Mouse (Mus musculus) intestine, embryonic 14.5 days (tissue): ENCODE results near the gene Nacc2. TPM values are rescaled to one million over a fixed set of nuclear protein-coding genes. Genes with fewer than 3 reads are reported as not detected.

Experiments used
- ATAC-seq: fragments of 200-750 bp; cut with Nextera tagmentation; replicated peaks from 2 replicates; pipeline ENCODE4 v1.8.0; 2017; ENCODE audit warnings: low read depth, moderate number of reproducible peaks, moderate TSS enrichment, moderate library complexity; ENCODE audit not compliant: low FRiP score, low TSS enrichment
- DNase-seq: peaks from one replicate; pipeline ENCODE4 v3.0.0-alpha.2; 2018; ENCODE audit warnings: low spot score
- H3K27ac ChIP-seq: fragments of 300-500 bp; sonication (generic); 2 replicates; pipeline ENCODE4 v1.5.1; 2014; ENCODE audit warnings: low read depth, mild to moderate bottlenecking, control low read depth
- H3K27me3 ChIP-seq: fragments of 300-500 bp; sonication (generic); replicated peaks from 2 replicates; pipeline ENCODE4 v1.6.1; 2014; ENCODE audit warnings: low read length, control low read depth; ENCODE audit not compliant: control insufficient read depth, insufficient read depth
- H3K36me3 ChIP-seq: fragments of 300-500 bp; sonication (generic); 2 replicates; pipeline ENCODE4 v1.6.1; 2014; ENCODE audit warnings: low read length, control low read depth; ENCODE audit not compliant: control insufficient read depth, insufficient read depth
- H3K4me1 ChIP-seq: fragments of 300-500 bp; sonication (generic); replicated peaks from 2 replicates; pipeline ENCODE4 v1.6.1; 2014; ENCODE audit warnings: low read length, control low read depth, mixed read lengths; ENCODE audit not compliant: control insufficient read depth, insufficient read depth
- H3K4me2 ChIP-seq: fragments of 300-500 bp; sonication (generic); 2 replicates; pipeline ENCODE4 v1.6.1; 2014; ENCODE audit warnings: low read length
- H3K4me3 ChIP-seq: fragments of 300-500 bp; sonication (generic); 2 replicates; pipeline ENCODE4 v1.5.1; 2014; ENCODE audit warnings: low read depth, low read length, control low read depth, mixed read lengths
- H3K9ac ChIP-seq: fragments of 300-500 bp; sonication (generic); 2 replicates; pipeline ENCODE4 v1.6.1; 2014; ENCODE audit warnings: mild to moderate bottlenecking, low read length
- H3K9me3 ChIP-seq: fragments of 300-500 bp; sonication (generic); 2 replicates; pipeline ENCODE4 v1.6.1; 2016; ENCODE audit warnings: low read length, control low read depth; ENCODE audit not compliant: control insufficient read depth
- WGBS: fragments of 180-500 bp; shearing (Covaris S2); extraction: QIAGEN DNeasy Blood & Tissue Kit; methylation state at CpG from one replicate; pipeline ENCODE4 v1.1.7; 2014; 5-methylcytosine and 5-hydroxymethylcytosine counted together
- polyA plus RNA-seq: library from polyadenylated mRNA; unstranded; fragments of >200 nt; fragmentation: Nextera tagmentation; extraction: Ambion mirVana; gene quantifications from 2 replicates; pipeline ENCODE4 v1.2.1, GENCODE M21; 2014

Gene Nacc2
- polyA plus RNA-seq, 1 experiment from 2014 or later: 13.2 TPM

GRCm38 (mm10) chr2:26142986-26143385 is 20.0 kb upstream of the Nacc2 start:
- H3K9ac ChIP-seq: no peak overlapping the region
- peaks cover 6% of the 10 kb centered on the region for H3K36me3 ChIP-seq
- 79% methylated on average over 3 of the region's 3 CpGs for WGBS
- no peak overlapping the region for H3K4me3 ChIP-seq
- H3K4me2 ChIP-seq: no peak overlapping the region
- H3K27me3 ChIP-seq: no peaks in the 10 kb centered on the region
- DNase-seq (no peak), ATAC-seq (no peak)
- H3K27ac ChIP-seq: no peak overlapping the region
- peaks cover 18% of the 10 kb centered on the region for H3K4me1 ChIP-seq
- H3K9me3 ChIP-seq: no peaks in the 10 kb centered on the region

- ATAC-seq (no peak), DNase-seq (peak; percentile 76)
- no peak overlapping the region for H3K27ac ChIP-seq
- H3K9ac ChIP-seq: no peak overlapping the region
- H3K36me3 ChIP-seq: peaks cover 14% of the 10 kb centered on the region
- no peaks in the 10 kb centered on the region for H3K27me3 ChIP-seq
- no peak overlapping the region for H3K4me2 ChIP-seq
- H3K4me1 ChIP-seq: peaks cover 18% of the 10 kb centered on the region
- no peaks in the 10 kb centered on the region for H3K9me3 ChIP-seq
- WGBS: 65% methylated on average over 12 of the region's 12 CpGs
- H3K4me3 ChIP-seq: no peak overlapping the region
These were observed 19.0 kb upstream of the Nacc2 start for GRCm38 (mm10) chr2:26141893-26142635.

GRCm38 (mm10) chr2:26140903-26141302 is 17.9 kb upstream of the Nacc2 start:
- H3K9ac ChIP-seq: peak overlapping the region; percentile 61
- 0 out of 2 replicates have a peak, but pooled peaks have one; percentile 16 for ATAC-seq
- DNase-seq: no peak
- no peaks in the 10 kb centered on the region for H3K27me3 ChIP-seq
- peak overlapping the region; percentile 82 for H3K4me2 ChIP-seq
- H3K4me1 ChIP-seq: peaks cover 18% of the 10 kb centered on the region
- H3K9me3 ChIP-seq: no peaks in the 10 kb centered on the region
- H3K36me3 ChIP-seq: peaks cover 14% of the 10 kb centered on the region
- peak overlapping the region; percentile 90; the same call in 1 of the 2 replicates for H3K27ac ChIP-seq
- 16% methylated on average over 6 of the region's 6 CpGs for WGBS
- peak overlapping the region; percentile 81 for H3K4me3 ChIP-seq

GRCm38 (mm10) chr2:26140292-26140819 is 17.3 kb upstream of the Nacc2 start:
- ATAC-seq: peak; percentile 91
- H3K27ac ChIP-seq: peak overlapping the region; percentile 90
- WGBS: under 1% methylated on average over 60 of the region's 60 CpGs

GRCm38 (mm10) chr2:26139545-26140206 is 16.7 kb upstream of the Nacc2 start:
- no peak for DNase-seq
- Histone ChIP-seq H3K36me3 (peaks cover 14% of the 10 kb centered on the region), H3K9ac (peak overlapping the region; percentile 75), H3K9me3 (no peaks in the 10 kb centered on the region), H3K27ac (peak overlapping the region; percentile 90), H3K4me1 (peaks cover 18% of the 10 kb centered on the region), H3K27me3 (no peaks in the 10 kb centered on the region), H3K4me2 (peak overlapping the region; percentile 82), H3K4me3 (peak overlapping the region; percentile 81)
- under 1% methylated on average over 51 of the region's 60 CpGs for WGBS
- ATAC-seq: peak; percentile 76

More at GRCm38 (mm10) chr2:26140292-26140819, 17.3 kb upstream of the Nacc2 start:
- H3K27me3 ChIP-seq: no peaks in the 10 kb centered on the region
- peaks cover 14% of the 10 kb centered on the region for H3K36me3 ChIP-seq
- DNase-seq: peak; percentile 100
- H3K4me3 ChIP-seq: peak overlapping the region; percentile 81
- H3K4me1 ChIP-seq: peaks cover 18% of the 10 kb centered on the region
- peak overlapping the region; percentile 75 for H3K9ac ChIP-seq
- no peaks in the 10 kb centered on the region for H3K9me3 ChIP-seq
- peak overlapping the region; percentile 82 for H3K4me2 ChIP-seq

GRCm38 (mm10) chr2:26139034-26139544 is 16.1 kb upstream of the Nacc2 start:
- peak overlapping the region; percentile 82 for H3K4me2 ChIP-seq
- ATAC-seq: no peak
- H3K9me3 ChIP-seq: no peaks in the 10 kb centered on the region
- peak overlapping the region; percentile 90 for H3K27ac ChIP-seq
- no peaks in the 10 kb centered on the region for H3K27me3 ChIP-seq
- peak overlapping the region; percentile 75 for H3K9ac ChIP-seq
- WGBS: 67% methylated on average over 7 of the region's 7 CpGs
- no peak for DNase-seq
- peak overlapping the region; percentile 81 for H3K4me3 ChIP-seq
- H3K4me1 ChIP-seq: peaks cover 18% of the 10 kb centered on the region
- peaks cover 14% of the 10 kb centered on the region for H3K36me3 ChIP-seq

GRCm38 (mm10) chr2:26138252-26139033 is 15.4 kb upstream of the Nacc2 start:
- Histone ChIP-seq H3K27ac (no peak overlapping the region), H3K36me3 (peaks cover 14% of the 10 kb centered on the region), H3K27me3 (no peaks in the 10 kb centered on the region), H3K9me3 (no peaks in the 10 kb centered on the region), H3K9ac (peak overlapping the region; percentile 75; the same call in 1 of the 2 replicates), H3K4me2 (peak overlapping the region; percentile 82), H3K4me3 (no peak overlapping the region), H3K4me1 (peaks cover 21% of the 10 kb centered on the region)
- WGBS: 79% methylated on average over 31 of the region's 31 CpGs
- DNase-seq (no peak), ATAC-seq (no peak)

GRCm38 (mm10) chr2:26134591-26134990 is 11.6 kb upstream of the Nacc2 start:
- Histone ChIP-seq H3K9ac (no peak overlapping the region), H3K4me2 (no peak overlapping the region), H3K27ac (no peak overlapping the region), H3K4me1 (peaks cover 27% of the 10 kb centered on the region), H3K4me3 (no peak overlapping the region), H3K36me3 (peaks cover 14% of the 10 kb centered on the region), H3K27me3 (no peaks in the 10 kb centered on the region), H3K9me3 (no peaks in the 10 kb centered on the region)
- DNase-seq: no peak
- no peak for ATAC-seq
- WGBS: 94% methylated on average over 2 of the region's 2 CpGs
